Mouse (Mus musculus): ENCODE measurements around the gene F12.
A peak's percentile ranks its signal among the peaks of the same experiment; 100 is the strongest.

- TF ChIP-seq CTCF (conservative IDR thresholded peaks at IDR 0.05; ENCODE audit: insufficient read depth, insufficient read length, low read depth, low read length) (no peak), POLR2A (IDR thresholded peaks at IDR 0.05; ENCODE audit: low read depth, low read length) (peak; percentile 41)
Measured at GRCm38 (mm10) chr13:55407341-55407740, 19.3 kb downstream of the F12 start.

Measured in kidney, adult 2 months (tissue).